Mouse (Mus musculus) midbrain, embryonic 12.5 days (tissue): ENCODE data around the gene Lclat1. TPM values are rescaled to one million over a fixed set of nuclear protein-coding genes. Genes with fewer than 3 reads are reported as not detected.

Experiments
- ATAC-seq: fragments of 200-750 bp; cut with Nextera tagmentation; 2 replicates; pipeline ENCODE4 v1.8.0; 2017; ENCODE audit warnings: low read depth, moderate TSS enrichment, moderate library complexity; ENCODE audit not compliant: low FRiP score
- H3K27ac ChIP-seq: fragments of 300-500 bp; sonication (generic); replicated peaks from 2 replicates; pipeline ENCODE4 v1.5.1; 2016; ENCODE audit warnings: mild to moderate bottlenecking
- H3K27me3 ChIP-seq: fragments of 300-500 bp; sonication (generic); 2 replicates; pipeline ENCODE4 v1.6.1; 2016; ENCODE audit warnings: mild to moderate bottlenecking
- H3K36me3 ChIP-seq: fragments of 300-500 bp; sonication (generic); 2 replicates; pipeline ENCODE4 v1.6.1; 2016
- H3K4me1 ChIP-seq: fragments of 300-500 bp; sonication (generic); 2 replicates; pipeline ENCODE4 v1.6.1; 2016
- H3K4me2 ChIP-seq: fragments of 300-500 bp; sonication (generic); replicated peaks from 2 replicates; pipeline ENCODE4 v1.6.1; 2016; ENCODE audit warnings: mild to moderate bottlenecking, moderate library complexity
- H3K4me3 ChIP-seq: fragments of 300-500 bp; sonication (generic); 2 replicates; pipeline ENCODE4 v1.5.1; 2016; ENCODE audit warnings: mild to moderate bottlenecking
- H3K9ac ChIP-seq: fragments of 300-500 bp; sonication (generic); replicated peaks from 2 replicates; pipeline ENCODE4 v1.6.1; 2016; ENCODE audit warnings: mild to moderate bottlenecking, moderate library complexity
- H3K9me3 ChIP-seq: fragments of 300-500 bp; sonication (generic); 2 replicates; pipeline ENCODE4 v1.6.1; 2016; ENCODE audit warnings: mild to moderate bottlenecking
- WGBS: fragments of 180-500 bp; shearing (Covaris S2); methylation state at CpG from one replicate; pipeline ENCODE4 v1.1.7; 2016; 5-methylcytosine and 5-hydroxymethylcytosine counted together
- polyA plus RNA-seq: library from polyadenylated mRNA; unstranded; fragments of >200 nt; fragmentation: Nextera tagmentation; extraction: Ambion mirVana; gene quantifications from 2 replicates; pipeline ENCODE4 v1.2.1, GENCODE M21; 2016

Gene Lclat1
- polyA plus RNA-seq, 1 experiment from 2014 or later: 8.3 TPM

DNA sequence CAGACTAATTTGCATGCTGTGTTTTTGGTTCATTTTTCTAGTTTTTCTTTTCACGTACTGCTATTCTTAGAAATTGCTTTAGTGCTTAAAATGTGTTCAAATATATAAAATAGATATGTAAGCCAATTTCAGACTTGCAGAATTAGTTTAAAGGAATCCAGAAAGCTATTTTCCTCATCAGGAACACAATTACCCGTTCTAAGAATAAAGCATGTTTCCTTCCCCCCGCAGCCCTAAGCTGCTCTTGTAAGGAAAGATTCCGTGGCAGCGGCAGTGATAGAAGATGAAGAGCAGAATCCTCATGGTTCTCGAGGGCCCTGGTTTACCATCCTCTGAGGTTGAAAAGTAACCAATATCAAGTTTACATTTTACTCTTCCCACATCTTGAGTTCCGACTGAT is 113.0 kb downstream of the Lclat1 start:
- WGBS: 64% methylated on average over 7 of the region's 7 CpGs
- ATAC-seq: no peak
- H3K27ac ChIP-seq: no peak overlapping the region
- no peak overlapping the region for H3K4me3 ChIP-seq
- H3K4me1 ChIP-seq: peaks cover 17% of the 10 kb centered on the region
- no peak overlapping the region for H3K4me2 ChIP-seq
- H3K9me3 ChIP-seq: no peaks in the 10 kb centered on the region
- H3K36me3 ChIP-seq: no peaks in the 10 kb centered on the region
- H3K27me3 ChIP-seq: no peaks in the 10 kb centered on the region
- H3K9ac ChIP-seq: no peak overlapping the region

DNA sequence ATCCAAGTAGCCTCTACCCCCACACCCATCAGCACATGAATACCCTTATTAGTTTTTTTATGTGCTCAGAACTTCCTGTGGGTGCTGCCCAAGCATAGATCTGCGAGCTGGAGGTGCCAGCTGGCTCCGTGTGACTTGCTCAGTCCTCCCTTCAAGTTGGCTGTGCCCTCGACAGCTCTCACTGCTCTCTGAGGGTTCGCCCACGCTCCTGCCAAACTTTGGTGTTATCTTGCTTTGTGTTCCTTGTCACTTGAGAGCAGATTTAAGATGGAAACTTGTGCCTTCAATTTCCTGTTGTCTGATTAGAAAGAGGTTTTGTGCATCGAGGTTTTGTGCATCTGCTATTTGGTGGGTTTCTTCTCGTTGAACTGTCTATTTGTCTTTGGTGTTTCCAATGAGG is 114.3 kb downstream of the Lclat1 start:
- H3K4me1 ChIP-seq: peaks cover 22% of the 10 kb centered on the region
- 66% methylated on average over 7 of the region's 7 CpGs for WGBS
- no peak overlapping the region for H3K27ac ChIP-seq
- no peak overlapping the region for H3K4me2 ChIP-seq
- no peak overlapping the region for H3K9ac ChIP-seq
- H3K4me3 ChIP-seq: no peak overlapping the region
- H3K9me3 ChIP-seq: no peaks in the 10 kb centered on the region
- H3K27me3 ChIP-seq: no peaks in the 10 kb centered on the region
- no peaks in the 10 kb centered on the region for H3K36me3 ChIP-seq
- ATAC-seq: no peak

DNA sequence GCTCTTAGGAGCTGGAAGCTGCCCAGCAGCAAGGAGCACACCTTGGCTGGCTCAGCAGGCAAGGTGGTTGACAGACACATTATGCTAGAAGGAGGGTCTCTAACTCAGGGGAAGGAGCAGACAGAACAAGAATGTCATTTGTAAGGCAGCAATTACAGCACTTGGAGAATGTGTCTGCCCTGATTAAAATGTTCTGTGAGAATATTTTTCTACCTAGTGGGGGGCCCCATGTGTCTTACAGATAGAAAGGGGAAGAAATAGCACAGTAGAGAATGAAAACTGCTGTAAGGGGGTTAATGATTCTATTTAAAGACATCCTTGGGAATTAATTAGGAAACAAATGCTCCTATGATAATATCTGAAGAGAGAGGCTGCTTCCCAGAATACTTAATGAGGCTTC is 117.7 kb downstream of the Lclat1 start:
- Histone ChIP-seq H3K4me3 (no peak overlapping the region), H3K9ac (no peak overlapping the region), H3K27me3 (no peaks in the 10 kb centered on the region), H3K9me3 (no peaks in the 10 kb centered on the region), H3K27ac (peak overlapping the region; percentile 61), H3K4me2 (no peak overlapping the region), H3K4me1 (peaks cover 25% of the 10 kb centered on the region), H3K36me3 (no peaks in the 10 kb centered on the region)
- ATAC-seq: no peak

DNA sequence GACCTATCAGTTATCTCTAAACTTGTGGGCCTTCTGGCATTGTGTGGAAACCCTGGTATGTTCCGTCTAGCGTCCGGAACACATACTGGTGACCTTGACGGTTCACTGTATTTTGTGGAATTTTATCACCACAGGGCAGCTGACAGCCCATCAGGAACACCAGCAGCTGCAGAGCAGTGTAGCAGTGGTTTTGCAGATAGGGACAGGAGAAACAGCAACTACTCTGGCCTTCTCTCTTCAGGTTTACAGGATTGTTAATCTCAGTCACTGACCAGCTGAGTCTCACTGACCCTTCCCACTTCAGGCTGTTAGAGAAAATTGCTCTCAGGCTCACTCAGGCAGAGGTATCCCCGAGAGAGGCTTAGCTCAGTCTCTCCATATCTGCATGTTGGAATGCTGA is 118.2 kb downstream of the Lclat1 start:
- H3K4me1 ChIP-seq: peaks cover 22% of the 10 kb centered on the region
- H3K4me3 ChIP-seq: no peak overlapping the region
- 40% methylated on average over 5 of the region's 5 CpGs for WGBS
- H3K9me3 ChIP-seq: no peaks in the 10 kb centered on the region
- ATAC-seq: peak; percentile 72; the same call in 1 of the 2 replicates
- no peaks in the 10 kb centered on the region for H3K36me3 ChIP-seq
- no peak overlapping the region for H3K9ac ChIP-seq
- no peak overlapping the region for H3K4me2 ChIP-seq
- peak overlapping the region; percentile 73 for H3K27ac ChIP-seq
- H3K27me3 ChIP-seq: no peaks in the 10 kb centered on the region

DNA sequence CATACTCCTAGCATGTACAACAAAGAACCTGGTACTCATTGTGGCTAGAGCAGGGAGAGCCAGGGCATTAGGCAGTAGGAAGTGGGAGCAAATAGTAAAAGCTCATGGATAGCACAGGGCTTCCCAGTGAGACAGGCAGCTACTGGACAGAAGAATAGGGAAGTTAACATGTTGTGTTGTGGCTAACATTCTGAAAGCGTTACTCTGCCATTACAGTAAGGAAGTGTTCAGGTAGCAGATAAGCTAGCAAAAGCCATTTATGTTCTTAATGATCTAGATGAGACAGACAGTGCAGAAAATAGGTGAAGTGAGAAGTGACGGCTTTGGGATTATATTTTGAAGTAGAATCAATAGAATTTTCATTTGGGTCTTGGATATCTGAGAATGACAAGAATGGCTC is 118.8 kb downstream of the Lclat1 start:
- no peaks in the 10 kb centered on the region for H3K27me3 ChIP-seq
- peaks cover 20% of the 10 kb centered on the region for H3K4me1 ChIP-seq
- no peak overlapping the region for H3K9ac ChIP-seq
- H3K4me3 ChIP-seq: no peak overlapping the region
- no peak overlapping the region for H3K4me2 ChIP-seq
- WGBS: 93% methylated on average over 2 of the region's 2 CpGs
- no peak for ATAC-seq
- peak overlapping the region; percentile 73 for H3K27ac ChIP-seq
- no peaks in the 10 kb centered on the region for H3K9me3 ChIP-seq
- H3K36me3 ChIP-seq: no peaks in the 10 kb centered on the region

DNA sequence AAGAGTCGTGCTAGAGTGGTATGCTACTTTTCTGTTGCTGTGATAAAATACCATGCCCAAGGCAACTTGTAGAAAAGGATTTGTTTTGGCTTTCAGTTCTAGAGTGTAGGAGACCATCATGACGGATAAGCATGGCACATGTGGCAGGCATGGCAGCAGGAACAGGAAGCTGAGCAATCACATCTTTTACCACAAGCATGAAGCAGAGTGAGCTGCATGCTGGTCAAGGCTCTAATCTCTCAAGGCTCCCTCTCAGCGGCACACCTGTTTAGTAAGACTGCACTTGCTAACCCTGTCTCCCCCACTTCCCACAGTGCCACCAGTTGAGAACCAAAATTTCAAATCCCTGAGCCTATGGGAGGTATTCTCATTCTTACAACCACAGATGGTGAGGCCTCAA is 119.6 kb downstream of the Lclat1 start:
- no peak for ATAC-seq
- 97% methylated on average over 3 of the region's 3 CpGs for WGBS
- no peaks in the 10 kb centered on the region for H3K9me3 ChIP-seq

DNA sequence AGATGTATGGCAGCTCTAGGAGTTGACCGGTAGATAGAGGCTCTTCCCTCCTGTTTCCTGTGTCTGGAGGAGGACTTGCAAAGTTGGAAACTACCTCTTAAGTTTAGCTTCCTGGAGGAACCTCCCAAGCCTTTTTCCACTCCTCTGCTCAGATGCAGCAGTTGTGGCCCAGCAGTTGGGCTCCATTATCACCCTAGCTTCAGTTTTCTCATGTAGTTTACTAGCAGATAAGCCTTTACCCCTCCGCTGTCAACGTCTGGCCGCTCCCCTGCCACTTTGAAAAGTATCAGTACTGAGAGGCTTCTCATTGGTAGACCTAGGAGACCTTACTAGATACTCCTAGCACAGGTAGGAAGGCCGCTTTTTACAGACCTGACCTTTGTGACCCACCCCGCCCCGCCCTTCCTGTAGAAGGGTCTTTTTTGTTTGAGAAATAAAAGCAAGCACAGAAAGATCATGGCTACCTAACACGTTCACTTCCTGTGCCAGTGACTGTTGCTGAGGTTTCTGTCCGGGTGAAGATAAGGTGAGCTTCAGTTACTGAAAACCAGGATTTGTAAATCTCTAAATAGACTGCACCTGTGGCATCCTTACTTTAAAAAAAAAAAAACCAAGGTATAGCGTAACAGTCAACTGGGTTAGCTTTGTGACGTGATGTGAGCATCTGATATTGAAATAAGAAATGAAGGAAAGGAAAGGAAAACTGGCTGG is 121.8 kb downstream of the Lclat1 start:
- 92% methylated on average over 11 of the region's 11 CpGs for WGBS
- H3K4me3 ChIP-seq: no peak overlapping the region
- no peak overlapping the region for H3K27ac ChIP-seq
- H3K4me2 ChIP-seq: no peak overlapping the region
- H3K36me3 ChIP-seq: no peaks in the 10 kb centered on the region
- ATAC-seq: no peak
- H3K27me3 ChIP-seq: no peaks in the 10 kb centered on the region
- H3K9ac ChIP-seq: no peak overlapping the region
- H3K9me3 ChIP-seq: no peaks in the 10 kb centered on the region
- peaks cover 19% of the 10 kb centered on the region for H3K4me1 ChIP-seq

More for the DNA sequence above, 119.6 kb downstream of the Lclat1 start:
- Histone ChIP-seq H3K4me3 (no peak overlapping the region), H3K4me1 (peaks cover 20% of the 10 kb centered on the region), H3K4me2 (no peak overlapping the region), H3K9ac (no peak overlapping the region), H3K36me3 (no peaks in the 10 kb centered on the region), H3K27me3 (no peaks in the 10 kb centered on the region), H3K27ac (no peak overlapping the region)

DNA sequence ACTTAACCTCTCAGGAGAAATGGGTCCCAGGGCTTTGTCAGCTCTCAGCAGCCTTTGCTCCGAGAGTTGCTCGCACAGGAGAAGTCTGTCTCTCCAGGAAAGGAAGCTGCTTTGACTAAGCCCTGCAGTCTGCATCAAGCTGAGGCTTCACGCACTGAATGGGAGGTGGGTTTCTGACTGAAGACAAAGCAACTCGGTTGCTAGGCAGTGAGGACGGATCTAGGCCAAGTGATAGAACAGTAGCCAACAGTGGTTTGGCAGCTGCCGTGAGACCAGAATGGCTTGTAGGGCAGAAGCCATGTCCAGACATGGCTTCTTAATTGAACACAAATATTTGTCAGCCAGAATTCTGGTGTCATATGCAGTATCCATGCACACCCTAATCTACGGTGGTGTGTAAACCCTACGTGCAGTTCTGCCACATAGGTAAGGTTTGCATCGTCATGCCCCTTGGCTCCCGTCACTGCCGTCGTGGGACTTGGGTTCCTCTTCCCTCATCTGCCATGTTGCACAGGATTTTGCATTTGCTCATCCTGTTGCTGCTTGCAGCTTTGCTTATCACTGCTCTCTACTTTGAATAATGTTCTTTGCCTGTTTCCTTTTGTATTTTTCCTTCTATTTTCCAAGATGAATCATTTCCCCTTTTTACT is 122.7 kb downstream of the Lclat1 start:
- Histone ChIP-seq H3K9ac (no peak overlapping the region), H3K27me3 (no peaks in the 10 kb centered on the region), H3K4me3 (no peak overlapping the region), H3K9me3 (no peaks in the 10 kb centered on the region), H3K4me1 (peaks cover 10% of the 10 kb centered on the region), H3K4me2 (no peak overlapping the region), H3K36me3 (no peaks in the 10 kb centered on the region), H3K27ac (no peak overlapping the region)
- WGBS: 69% methylated on average over 12 of the region's 12 CpGs
- ATAC-seq: no peak

DNA sequence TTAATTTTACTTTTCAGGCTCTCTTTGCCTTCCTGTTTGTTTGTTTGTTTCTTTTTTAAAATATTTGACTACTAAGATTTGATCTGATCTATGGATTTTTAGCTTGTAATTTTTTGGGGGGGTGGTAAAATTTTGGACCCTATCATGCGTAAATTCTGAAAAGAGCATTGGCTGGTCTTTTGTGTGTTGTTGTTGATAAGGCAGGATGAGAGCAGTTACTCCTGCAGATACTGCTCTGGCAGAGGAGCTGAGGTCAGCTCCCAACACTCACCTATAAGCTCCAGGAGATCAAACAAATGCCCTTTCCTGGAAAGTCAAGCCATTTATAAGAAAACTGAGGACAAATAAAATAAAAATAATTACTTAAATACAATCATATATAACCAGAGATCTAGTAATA is 123.6 kb downstream of the Lclat1 start:
- Histone ChIP-seq H3K9me3 (no peaks in the 10 kb centered on the region), H3K36me3 (no peaks in the 10 kb centered on the region), H3K4me3 (no peak overlapping the region), H3K4me2 (no peak overlapping the region), H3K9ac (no peak overlapping the region), H3K27me3 (no peaks in the 10 kb centered on the region), H3K4me1 (peaks cover 3% of the 10 kb centered on the region; the same call in 1 of the 2 replicates), H3K27ac (no peak overlapping the region)
- 89% methylated on average over 1 of the region's 1 CpGs for WGBS
- no peak for ATAC-seq

DNA sequence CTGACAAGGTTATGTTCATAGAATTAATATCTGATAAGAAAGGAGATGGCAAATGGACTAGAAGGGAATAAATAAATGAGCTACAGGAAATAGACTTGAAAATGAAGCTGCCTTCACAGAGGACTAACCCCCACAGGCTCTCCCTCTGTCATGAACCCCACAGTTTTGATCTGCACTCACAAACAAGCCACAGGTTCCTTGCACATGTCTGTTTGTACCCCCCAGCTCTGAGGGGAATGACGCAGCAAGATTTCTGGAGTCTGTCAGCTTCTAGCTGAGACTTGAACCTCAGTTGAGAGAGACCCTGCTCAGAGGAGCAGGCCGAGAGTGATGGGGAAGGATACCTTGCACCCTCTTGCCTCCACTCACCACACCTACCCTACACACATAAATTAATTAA is 124.8 kb downstream of the Lclat1 start:
- 100% methylated on average over 2 of the region's 2 CpGs for WGBS
- Histone ChIP-seq H3K9me3 (no peaks in the 10 kb centered on the region), H3K36me3 (no peaks in the 10 kb centered on the region), H3K27me3 (no peaks in the 10 kb centered on the region), H3K9ac (no peak overlapping the region), H3K4me1 (peaks cover 3% of the 10 kb centered on the region; the same call in 1 of the 2 replicates), H3K4me3 (no peak overlapping the region), H3K4me2 (no peak overlapping the region), H3K27ac (no peak overlapping the region)
- ATAC-seq: no peak

DNA sequence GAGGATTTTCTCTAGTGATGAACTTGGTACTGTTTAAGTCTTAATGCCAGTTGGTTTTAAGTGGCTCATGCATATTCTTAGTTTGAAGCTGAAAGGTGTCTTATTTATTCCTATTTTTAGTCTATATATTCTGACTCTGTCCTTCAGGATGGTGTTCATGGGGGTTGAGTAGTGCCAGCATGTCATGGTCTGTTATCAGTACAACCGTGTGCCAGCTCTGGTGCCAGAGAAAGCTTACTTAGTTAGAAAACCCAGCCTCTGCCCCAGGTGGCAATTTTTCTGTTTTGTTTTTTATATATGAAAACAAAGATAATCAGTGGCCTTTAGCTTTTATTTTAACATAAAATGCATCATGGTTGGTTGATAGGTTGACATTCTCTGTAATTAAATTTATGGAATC is 126.2 kb downstream of the Lclat1 start:
- Histone ChIP-seq H3K9me3 (no peaks in the 10 kb centered on the region), H3K4me2 (no peak overlapping the region), H3K27me3 (no peaks in the 10 kb centered on the region), H3K4me3 (no peak overlapping the region), H3K36me3 (no peaks in the 10 kb centered on the region), H3K9ac (no peak overlapping the region), H3K4me1 (peaks cover 3% of the 10 kb centered on the region; the same call in 1 of the 2 replicates), H3K27ac (no peak overlapping the region)
- ATAC-seq: no peak
- 89% methylated on average over 1 of the region's 1 CpGs for WGBS

DNA sequence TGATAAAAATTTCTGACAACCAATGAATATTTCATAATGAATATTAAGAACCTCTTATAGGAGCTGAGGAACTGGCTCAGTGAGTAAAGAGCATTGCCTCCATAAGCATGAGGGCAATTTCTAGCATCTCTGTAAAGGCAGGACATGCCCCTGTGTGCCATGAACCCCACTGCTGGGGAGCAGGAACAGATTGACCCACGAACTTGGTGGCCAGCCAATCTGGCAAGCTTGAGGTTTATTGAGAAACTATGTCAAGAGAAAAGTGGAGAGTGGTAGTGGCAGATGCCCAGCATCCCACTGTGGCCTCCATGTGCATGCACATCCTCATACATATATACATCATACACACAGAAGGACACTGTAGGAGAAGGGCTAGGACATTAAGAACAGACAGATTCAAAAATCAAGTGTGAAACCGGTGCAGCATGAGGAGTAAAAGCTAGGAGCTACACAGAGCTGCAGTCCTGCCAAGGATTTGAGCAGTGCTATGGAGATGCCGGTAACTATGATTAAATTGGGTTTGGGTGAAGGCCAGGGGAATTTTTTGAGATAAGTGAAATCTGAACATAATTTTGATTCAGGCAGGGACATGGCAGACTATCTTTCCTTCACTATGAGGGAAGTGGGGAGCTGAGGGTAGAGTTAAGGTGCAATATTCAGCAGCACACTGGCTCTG is 129.5 kb downstream of the Lclat1 start:
- 0 out of 2 replicates have a peak, but pooled peaks cover 3% of the 10 kb centered on the region for H3K36me3 ChIP-seq
- H3K9ac ChIP-seq: no peak overlapping the region
- H3K27ac ChIP-seq: no peak overlapping the region
- H3K27me3 ChIP-seq: no peaks in the 10 kb centered on the region
- 88% methylated on average over 3 of the region's 3 CpGs for WGBS
- no peaks in the 10 kb centered on the region for H3K4me1 ChIP-seq
- H3K4me3 ChIP-seq: no peak overlapping the region
- no peak for ATAC-seq
- no peaks in the 10 kb centered on the region for H3K9me3 ChIP-seq
- H3K4me2 ChIP-seq: no peak overlapping the region
